Mouse (Mus musculus): ENCODE measurements around the gene Rfc4. TPM values are rescaled to one million over a fixed set of nuclear protein-coding genes. Genes with fewer than 3 reads are reported as not detected.

Rfc4 gene
- polyA plus RNA-seq, 2 experiments, result 12.1 to 91.4 TPM

DNA sequence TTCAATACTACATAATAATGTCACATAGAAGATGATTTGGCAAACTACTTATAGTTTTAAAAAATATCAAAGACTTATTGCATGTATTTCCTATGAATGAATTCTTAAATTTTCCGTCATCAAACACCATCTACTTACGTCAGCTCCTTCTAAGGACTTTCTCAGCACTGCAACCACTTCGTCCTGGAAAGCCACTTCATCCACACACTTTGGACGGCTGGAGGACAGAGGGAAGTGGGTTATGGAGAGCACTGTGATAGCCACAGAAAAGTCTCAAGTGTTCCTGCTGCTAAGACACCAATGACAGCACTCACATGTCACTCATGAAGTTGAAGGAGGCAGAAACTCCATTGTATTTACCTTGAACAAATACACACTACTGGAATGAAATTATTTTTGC, 3.1 kb downstream of the Rfc4 start:
- no peak overlapping the region for H3K9ac ChIP-seq (ENCODE audit: low read depth, low read length, severe bottlenecking)
- DNase-seq (ENCODE audit: low spot score), result no peak
- TF ChIP-seq POLR2A (IDR thresholded peaks at IDR 0.05; ENCODE audit: borderline replicate concordance, extremely low read depth, insufficient read depth, insufficient read length), result no peak
- H3K27ac ChIP-seq (replicated peaks; ENCODE audit: low read depth, low read length), result no peak overlapping the region
- no peak overlapping the region for H3K4me3 ChIP-seq (replicated peaks; ENCODE audit: low read length)
- peaks cover 27% of the 10 kb centered on the region for H3K36me3 ChIP-seq (ENCODE audit: control insufficient read depth, insufficient read depth, low read length)
- peaks cover 11% of the 10 kb centered on the region; the same call in 1 of the 2 replicates for H3K4me1 ChIP-seq (ENCODE audit: control insufficient read depth, insufficient read depth, low read length)
- no peak overlapping the region for H3K4me2 ChIP-seq (replicated peaks; ENCODE audit: low read depth, low read length, severe bottlenecking)
- H3K27me3 ChIP-seq (ENCODE audit: control insufficient read depth, insufficient read depth, low read length), result no peaks in the 10 kb centered on the region
- no peak for ATAC-seq (ENCODE audit: low FRiP score, low read depth)
- no peaks in the 10 kb centered on the region for H3K9me3 ChIP-seq (ENCODE audit: control insufficient read depth, low read length)
- WGBS, result 89% methylated on average over 4 of the region's 4 CpGs

DNA sequence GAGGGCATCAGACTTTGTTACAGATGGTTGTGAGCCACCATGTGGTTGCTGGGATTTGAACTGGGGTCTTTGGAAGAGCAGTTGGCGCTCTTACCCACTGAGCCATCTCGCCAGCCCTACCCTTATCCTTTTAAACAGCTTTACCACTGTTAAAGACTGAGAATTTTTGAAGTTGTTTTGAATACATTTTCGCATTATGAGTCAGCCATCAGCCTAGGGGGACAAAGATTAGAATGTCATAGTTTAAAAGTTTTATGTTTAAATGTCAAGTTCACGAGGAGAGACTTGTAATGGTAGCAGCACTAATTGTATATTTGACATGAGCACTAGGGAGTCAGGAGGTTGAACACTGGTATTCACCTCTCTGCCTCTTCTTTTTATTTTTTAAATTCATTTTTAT, 4.4 kb downstream of the Rfc4 start:
- Histone ChIP-seq H3K4me2 (replicated peaks; ENCODE audit: low read depth, low read length, severe bottlenecking) (no peak overlapping the region), H3K36me3 (ENCODE audit: control insufficient read depth, insufficient read depth, low read length) (peaks cover 33% of the 10 kb centered on the region), H3K4me1 (ENCODE audit: control insufficient read depth, insufficient read depth, low read length) (peaks cover 6% of the 10 kb centered on the region; the same call in 1 of the 2 replicates), H3K27ac (replicated peaks; ENCODE audit: low read depth, low read length) (no peak overlapping the region), H3K9ac (ENCODE audit: low read depth, low read length, severe bottlenecking) (no peak overlapping the region), H3K4me3 (replicated peaks; ENCODE audit: low read length) (no peak overlapping the region), H3K27me3 (ENCODE audit: control insufficient read depth, insufficient read depth, low read length) (no peaks in the 10 kb centered on the region), H3K9me3 (ENCODE audit: control insufficient read depth, low read length) (no peaks in the 10 kb centered on the region)
- no peak for TF ChIP-seq POLR2A (IDR thresholded peaks at IDR 0.05; ENCODE audit: borderline replicate concordance, extremely low read depth, insufficient read depth, insufficient read length)
- ATAC-seq (ENCODE audit: low FRiP score, low read depth), result no peak
- WGBS, result 90% methylated on average over 4 of the region's 4 CpGs
- no peak for DNase-seq (ENCODE audit: low spot score)

DNA sequence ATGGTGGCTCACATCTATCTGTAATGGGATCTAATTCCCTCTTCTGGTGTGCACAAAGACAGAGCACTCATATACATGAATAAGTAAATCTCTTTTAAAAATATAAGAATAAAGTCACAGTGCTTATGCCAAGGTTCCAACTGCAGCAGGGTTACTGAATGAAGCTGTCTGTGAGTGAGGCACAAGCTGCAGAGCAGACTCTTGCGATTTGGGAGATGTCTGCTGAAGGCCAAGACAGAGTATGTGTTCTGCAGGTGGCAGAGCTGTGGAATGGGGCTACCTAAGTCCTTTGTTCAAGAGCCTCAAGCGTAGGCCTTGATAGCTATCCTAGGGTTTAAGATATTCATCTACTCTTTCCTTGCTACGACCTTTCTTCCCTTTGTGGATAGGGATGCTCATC, 5.1 kb downstream of the Rfc4 start:
- TF ChIP-seq POLR2A (IDR thresholded peaks at IDR 0.05; ENCODE audit: borderline replicate concordance, extremely low read depth, insufficient read depth, insufficient read length), result no peak
- Histone ChIP-seq H3K27me3 (ENCODE audit: control insufficient read depth, insufficient read depth, low read length) (no peaks in the 10 kb centered on the region), H3K36me3 (ENCODE audit: control insufficient read depth, insufficient read depth, low read length) (peaks cover 33% of the 10 kb centered on the region), H3K4me2 (replicated peaks; ENCODE audit: low read depth, low read length, severe bottlenecking) (no peak overlapping the region), H3K9me3 (ENCODE audit: control insufficient read depth, low read length) (no peaks in the 10 kb centered on the region), H3K4me1 (ENCODE audit: control insufficient read depth, insufficient read depth, low read length) (peaks cover 6% of the 10 kb centered on the region; the same call in 1 of the 2 replicates), H3K27ac (replicated peaks; ENCODE audit: low read depth, low read length) (no peak overlapping the region), H3K9ac (ENCODE audit: low read depth, low read length, severe bottlenecking) (no peak overlapping the region), H3K4me3 (replicated peaks; ENCODE audit: low read length) (no peak overlapping the region)
- no peak for DNase-seq (ENCODE audit: low spot score)
- no peak for ATAC-seq (ENCODE audit: low FRiP score, low read depth)
- 86% methylated on average over 3 of the region's 3 CpGs for WGBS

DNA sequence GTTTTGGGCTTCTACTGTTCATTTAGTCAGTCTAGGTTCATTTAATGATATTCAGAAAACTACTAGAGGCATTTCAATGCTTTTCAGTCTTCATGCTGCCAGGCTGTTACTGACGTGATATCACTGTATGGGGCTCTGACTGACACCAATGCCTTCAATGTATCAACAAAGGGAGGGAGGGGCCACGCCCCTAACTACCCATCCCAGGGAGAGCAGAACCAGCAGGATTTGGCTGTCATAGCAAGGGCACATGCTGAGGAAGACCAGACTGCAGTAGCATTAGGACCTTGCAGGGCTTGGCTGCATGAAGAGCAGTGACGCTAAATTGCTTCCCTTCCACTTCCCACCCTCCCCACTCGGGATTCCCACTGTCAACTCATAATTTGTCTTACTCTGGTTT, 10.4 kb downstream of the Rfc4 start:
- no peak overlapping the region for H3K27ac ChIP-seq (replicated peaks; ENCODE audit: low read depth, low read length)
- H3K9ac ChIP-seq (ENCODE audit: low read depth, low read length, severe bottlenecking), result no peak overlapping the region
- H3K9me3 ChIP-seq (ENCODE audit: control insufficient read depth, low read length), result no peaks in the 10 kb centered on the region
- H3K36me3 ChIP-seq (ENCODE audit: control insufficient read depth, insufficient read depth, low read length), result peaks cover 54% of the 10 kb centered on the region
- DNase-seq (ENCODE audit: low spot score), result no peak
- ATAC-seq (ENCODE audit: low FRiP score, low read depth), result no peak
- H3K27me3 ChIP-seq (ENCODE audit: control insufficient read depth, insufficient read depth, low read length), result no peaks in the 10 kb centered on the region
- 64% methylated on average over 4 of the region's 4 CpGs for WGBS
- H3K4me1 ChIP-seq (ENCODE audit: control insufficient read depth, insufficient read depth, low read length), result no peaks in the 10 kb centered on the region
- TF ChIP-seq POLR2A (IDR thresholded peaks at IDR 0.05; ENCODE audit: borderline replicate concordance, extremely low read depth, insufficient read depth, insufficient read length), result no peak
- no peak overlapping the region for H3K4me3 ChIP-seq (replicated peaks; ENCODE audit: low read length)
- no peak overlapping the region for H3K4me2 ChIP-seq (replicated peaks; ENCODE audit: low read depth, low read length, severe bottlenecking)

DNA sequence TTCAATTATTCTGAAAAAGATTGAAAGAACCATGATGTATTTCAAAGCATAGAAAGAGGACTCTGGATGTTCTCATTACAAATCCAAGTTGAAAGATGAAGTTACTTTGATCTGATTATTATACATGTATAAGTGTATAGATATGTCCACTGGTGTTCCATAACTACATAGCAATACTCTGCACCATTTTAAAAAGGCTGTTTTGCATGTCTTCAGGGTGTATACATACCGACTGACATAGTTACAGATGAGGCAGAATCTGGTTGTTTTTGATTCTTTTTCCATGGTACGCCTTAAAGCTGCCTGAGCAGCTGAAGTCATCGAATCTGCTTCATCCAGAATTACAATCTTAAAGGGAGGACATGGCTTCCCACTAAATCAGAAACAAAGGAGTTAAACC, 12.1 kb downstream of the Rfc4 start:
- H3K9me3 ChIP-seq (ENCODE audit: control insufficient read depth, low read length), result no peaks in the 10 kb centered on the region
- no peak overlapping the region for H3K4me2 ChIP-seq (replicated peaks; ENCODE audit: low read depth, low read length, severe bottlenecking)
- H3K9ac ChIP-seq (ENCODE audit: low read depth, low read length, severe bottlenecking), result no peak overlapping the region
- no peak overlapping the region for H3K4me3 ChIP-seq (replicated peaks; ENCODE audit: low read length)
- no peaks in the 10 kb centered on the region for H3K27me3 ChIP-seq (ENCODE audit: control insufficient read depth, insufficient read depth, low read length)
- TF ChIP-seq POLR2A (IDR thresholded peaks at IDR 0.05; ENCODE audit: borderline replicate concordance, extremely low read depth, insufficient read depth, insufficient read length), result no peak
- peaks cover 59% of the 10 kb centered on the region for H3K36me3 ChIP-seq (ENCODE audit: control insufficient read depth, insufficient read depth, low read length)
- WGBS, result 82% methylated on average over 3 of the region's 3 CpGs
- H3K27ac ChIP-seq (replicated peaks; ENCODE audit: low read depth, low read length), result no peak overlapping the region
- H3K4me1 ChIP-seq (ENCODE audit: control insufficient read depth, insufficient read depth, low read length), result peaks cover 2% of the 10 kb centered on the region; the same call in 1 of the 2 replicates
- no peak for DNase-seq (ENCODE audit: low spot score)
- ATAC-seq (ENCODE audit: low FRiP score, low read depth), result no peak

Data from limb, embryonic 14.5 days (tissue).